Mouse (Mus musculus) ovary, adult 2 months (tissue): ENCODE results near the gene Zdhhc6. TPM values are rescaled to one million over a fixed set of nuclear protein-coding genes. Genes with fewer than 3 reads are reported as not detected.

ENCODE experiments used
- polyA plus RNA-seq: library from polyadenylated mRNA; depleted of rRNA; stranded (reverse); fragments of >200 nt; gene quantifications from 2 replicates; pipeline ENCODE4 v1.2.3, GENCODE M21; 2012; rRNA removed

Gene Zdhhc6
- 6.7 and 9.0 TPM in 2 replicates for polyA plus RNA-seq

DNA sequence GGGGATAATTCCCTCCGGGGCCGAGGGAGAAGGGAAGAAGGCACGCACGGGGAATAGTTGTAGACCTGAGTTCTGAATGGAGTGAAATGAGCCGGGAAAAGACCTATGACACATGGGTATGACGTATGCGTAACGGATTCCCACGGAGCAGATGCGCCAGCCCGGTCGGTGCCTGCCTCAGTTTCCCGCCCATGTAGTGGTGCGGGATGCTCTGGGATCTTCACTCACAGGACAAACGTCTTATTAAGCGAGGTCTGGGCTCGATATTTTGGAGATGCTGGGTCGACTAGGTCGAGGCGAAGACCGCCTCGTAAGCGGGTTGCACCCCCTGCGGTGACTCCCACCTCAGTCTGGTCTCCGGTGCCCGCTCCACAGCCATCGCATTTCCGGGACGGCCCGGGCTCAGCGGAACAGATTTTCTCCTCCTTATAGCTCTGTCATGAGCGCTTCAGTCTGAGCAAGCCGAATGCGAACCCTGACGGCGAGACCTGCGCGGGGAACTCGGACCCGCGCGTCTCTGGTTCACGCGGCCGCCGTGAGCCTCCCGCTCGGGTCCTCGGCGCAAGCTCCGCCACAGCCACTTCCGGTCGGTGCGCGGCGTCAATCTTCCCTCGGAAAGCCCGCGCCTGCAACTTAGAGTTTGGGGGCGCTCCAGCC lies at the start of gene Zdhhc6:
TSS of gene Zdhhc6 (minus strand) at position 581 of the 657 bp plus-strand sequence.

DNA sequence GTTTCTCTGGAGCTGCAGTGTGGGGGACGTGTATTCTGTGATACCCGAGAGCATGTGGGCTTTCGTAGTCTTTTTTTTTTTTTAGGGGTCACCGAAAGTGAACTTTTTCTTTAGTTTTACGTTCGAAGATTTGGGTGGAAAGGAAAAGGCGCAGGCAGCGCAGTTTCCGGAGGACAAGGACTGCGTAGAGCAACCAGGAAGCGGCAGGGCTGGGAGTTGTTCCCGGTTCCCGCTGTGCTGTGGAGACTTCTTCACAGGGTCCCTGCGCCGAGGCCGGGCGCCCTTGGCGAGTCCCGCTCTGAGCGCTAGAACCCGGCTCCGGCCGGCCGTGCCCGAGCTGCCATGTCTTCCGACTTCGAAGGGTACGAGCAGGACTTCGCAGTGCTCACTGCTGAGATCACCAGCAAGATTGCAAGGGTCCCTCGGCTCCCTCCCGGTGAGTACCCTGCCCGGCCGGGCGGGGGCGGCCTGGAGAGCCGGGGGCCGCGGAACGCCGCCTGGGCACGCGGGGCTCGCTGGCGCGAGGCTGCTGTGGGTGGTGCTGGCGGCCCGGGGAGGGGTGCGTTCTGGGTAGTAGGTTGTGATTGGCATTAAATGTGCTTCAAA lies 380 bp upstream of the Zdhhc6 start, which contains the start of gene Vti1a:
TSS of gene Vti1a (plus strand) at position 187 of the 606 bp plus-strand sequence.

DNA sequence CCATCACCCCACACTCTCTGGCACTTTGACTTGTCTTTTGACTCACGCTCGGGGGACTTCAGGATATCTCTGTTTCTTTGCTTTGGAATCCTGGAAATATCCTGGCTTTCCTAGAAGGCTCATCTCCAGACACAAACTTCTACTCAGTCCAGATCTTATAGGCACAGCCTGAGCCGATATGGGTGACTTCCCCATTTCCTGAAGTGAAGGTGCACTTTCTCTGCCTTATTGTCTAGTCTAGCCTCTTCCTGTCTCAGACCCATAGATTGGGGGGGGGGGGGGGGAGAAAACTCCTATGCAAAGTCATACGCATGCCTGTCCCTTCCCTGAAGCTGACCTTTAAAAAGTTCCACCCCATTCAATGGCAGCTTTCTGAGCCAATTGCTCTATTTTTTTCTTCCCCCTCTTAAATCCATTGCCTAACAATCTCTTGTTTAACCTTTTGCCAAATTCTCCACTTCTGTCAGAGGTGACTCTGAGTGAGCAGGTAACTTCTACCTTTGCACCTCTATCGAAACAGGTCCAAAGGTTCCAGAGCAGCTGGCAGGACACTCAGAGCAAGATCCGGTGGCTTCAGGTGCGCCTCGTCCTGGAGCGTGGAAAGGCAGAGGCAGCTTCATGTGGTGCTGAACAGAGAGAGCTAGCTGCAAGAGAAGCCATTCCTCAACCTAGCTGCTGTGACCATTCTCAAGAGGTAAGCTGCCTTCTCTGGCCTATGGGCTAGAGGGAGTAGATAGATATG lies 64.3 kb downstream of the Zdhhc6 start, which contains the start of gene Acsl5:
TSS of gene Acsl5 (plus strand) at position 556 of the 742 bp plus-strand sequence.

DNA sequence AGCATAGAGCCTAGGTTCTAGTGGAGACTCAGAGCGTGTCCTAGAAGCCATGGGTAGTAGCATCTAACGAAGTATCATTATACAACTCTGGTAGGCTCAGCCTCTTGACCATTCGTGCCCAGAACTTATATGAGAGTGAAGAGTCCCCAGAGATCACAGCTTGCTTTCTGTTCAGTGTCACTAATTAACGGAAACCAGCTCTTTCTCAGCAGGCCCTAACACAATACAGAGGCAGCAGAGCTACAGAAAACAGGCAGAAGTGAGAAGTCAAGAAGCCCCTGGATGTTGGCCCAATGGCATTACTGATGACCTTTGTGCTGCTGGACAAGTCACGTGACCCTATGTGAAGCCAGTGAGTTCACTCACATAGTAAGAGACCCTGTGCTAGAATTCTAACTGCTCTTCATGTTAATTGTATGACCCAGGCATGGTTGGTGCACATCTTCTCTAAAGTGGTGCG lies 74.6 kb downstream of the Zdhhc6 start, which contains the start of gene Gucy2g:
TSS of gene Gucy2g (minus strand) at position 51 of the 460 bp plus-strand sequence.

Other genes with a start within 250 kb of the Zdhhc6 start
- gene Gpam, start 188.8 kb downstream of the Zdhhc6 start, polyA plus RNA-seq, result 152 and 159 TPM in 2 replicates
- gene Tectb, start 135.3 kb downstream of the Zdhhc6 start, polyA plus RNA-seq, result 0.09 TPM in 1 of 2 replicates, not detected in the other
- gene Gucy2g, start 74.8 kb downstream of the Zdhhc6 start, polyA plus RNA-seq, result 1.7 and 1.9 TPM in 2 replicates
- gene Acsl5, start 64.1 kb downstream of the Zdhhc6 start, polyA plus RNA-seq, result 6.3 and 7.0 TPM in 2 replicates
- 10.3 and 12.1 TPM in 2 replicates for gene Vti1a, start 263 bp upstream of the Zdhhc6 start, polyA plus RNA-seq